Mouse (Mus musculus): Measurements from ENCODE around the gene Ppie. TPM values are rescaled to one million over a fixed set of nuclear protein-coding genes. Genes with fewer than 3 reads are reported as not detected.

The Ppie gene
- total RNA-seq, 2 experiments from 2014 or later = 20.9 to 23.5 TPM

- intact Hi-C loops (cut with DNase I) = no loop called here
- DNase-seq = no peak
Observed at GRCm38 (mm10) chr4:123078231-123078630, 61.5 kb downstream of the Ppie start.

Other genes with a start within 250 kb of the Ppie start
- gene Mfsd2a, start 178.8 kb downstream of the Ppie start, total RNA-seq (2021) = under 1 TPM in 1 of 2 experiments, not detected in 1; 0.24 TPM
- gene Mycl, start 144.3 kb downstream of the Ppie start, total RNA-seq (2021) = under 1 TPM; 0.32 to 0.62 TPM
- gene Trit1, start 123.4 kb downstream of the Ppie start, total RNA-seq (2021) = 1 to 10 TPM; 5.7 to 7.0 TPM
- not detected for gene Bmp8b, start 34.8 kb downstream of the Ppie start, total RNA-seq (2021)
- gene Oxct2b, start 23.7 kb downstream of the Ppie start, total RNA-seq (2021) = not detected
- gene Hpcal4, start 43.3 kb upstream of the Ppie start, total RNA-seq (2021) = under 1 TPM; 0.07 to 0.26 TPM
- gene Nt5c1a, start 61.6 kb upstream of the Ppie start, total RNA-seq (2021) = 10 to 100 TPM; 37.2 to 47.6 TPM
- 10 to 100 TPM; 21.4 to 21.6 TPM for gene Heyl, start 93.6 kb upstream of the Ppie start, total RNA-seq (2021)
- 100 to 1,000 TPM; 255 to 289 TPM for gene Pabpc4, start 122.4 kb upstream of the Ppie start, total RNA-seq (2021)
- gene Oxct2a, start 183.7 kb upstream of the Ppie start, total RNA-seq (2021) = not detected
- under 1 TPM; 0.10 to 0.12 TPM for gene Bmp8a, start 203.3 kb upstream of the Ppie start, total RNA-seq (2021)